Mouse (Mus musculus) erythroblast, embryonic 14.5 days (primary cell): ENCODE data around the gene Gm8994.

ENCODE experiments used
- GATA1 ChIP-seq: IDR thresholded peaks from 2 replicates; pipeline ENCODE4 v1.6.1; 2012; ENCODE audit warnings: low read length, inconsistent platforms, mixed read lengths
- TAL1 ChIP-seq: IDR thresholded peaks from 3 replicates; pipeline ENCODE4 v1.6.1; 2012; ENCODE audit warnings: low read length, inconsistent platforms, mixed read lengths

- no peak for TF ChIP-seq TAL1
- TF ChIP-seq GATA1, result no peak
Observed at GRCm38 (mm10) chr6:136363313-136363712, 36.0 kb downstream of the Gm8994 start.
